ENCODE assay signal across 8 mouse cellular contexts in genomic region chr12:80216258-80216881, GRCm38 (mm10). TPM values are rescaled to one million over a fixed set of nuclear protein-coding genes. Genes with fewer than 3 reads are reported as not detected.
A peak's percentile ranks its signal among the peaks of the same experiment; 100 is the strongest.
DNase-seq lines count a peak whose midpoint lies in the region; ATAC-seq lines count a peak whose summit lies in the region.

No protein-coding gene starts in this region.

- H3K4me1 ChIP-seq in heart, embryonic 10.5 days, result peaks cover 94% of the 10 kb centered on the region
- peaks cover 72% of the 10 kb centered on the region for H3K4me1 ChIP-seq in stomach, embryonic 14.5 days (ENCODE audit: control insufficient read depth, insufficient read depth, low read length)

- WGBS in heart, embryonic 10.5 days, result 30% methylated on average over 6 of the region's 6 CpGs
- WGBS in stomach, embryonic 14.5 days, result 19% methylated on average over 6 of the region's 6 CpGs

- no peaks in the 10 kb centered on the region for H3K27me3 ChIP-seq in heart, embryonic 10.5 days (ENCODE audit: insufficient read depth, poor library complexity, severe bottlenecking)
- no peaks in the 10 kb centered on the region for H3K27me3 ChIP-seq in stomach, embryonic 14.5 days (ENCODE audit: control insufficient read depth, insufficient read depth, low read length)

- H3K9me3 ChIP-seq in heart, embryonic 10.5 days, result no peaks in the 10 kb centered on the region
- no peaks in the 10 kb centered on the region for H3K9me3 ChIP-seq in stomach, embryonic 14.5 days (ENCODE audit: control insufficient read depth, low read depth, low read length)

- 0 out of 2 replicates have a peak, but pooled peaks have one; percentile 20 for ATAC-seq in stomach, embryonic 14.5 days (ENCODE audit: insufficient number of reproducible peaks, insufficient read depth, low FRiP score, low read depth)

- H3K9ac ChIP-seq in stomach, embryonic 14.5 days (replicated peaks; ENCODE audit: low read depth, low read length), result no peak overlapping the region

- peak; percentile 73 to 83 for DNase-seq in lung, adult 18-20 months
- no peak for DNase-seq in lung, postnatal 14 days
- no peak for DNase-seq in heart, embryonic 10.5 days (ENCODE audit: low spot score)
- peak; percentile 56 for DNase-seq in kidney, postnatal 10 days
- no peak for DNase-seq in thymus, postnatal 36 days
- DNase-seq in thymus, postnatal 0 days (ENCODE audit: low spot score), result no peak
- DNase-seq in left cerebral cortex, adult 18-20 months (ENCODE audit: low spot score in 2 of 2), result no peak

- H3K4me2 ChIP-seq in stomach, embryonic 14.5 days (replicated peaks; ENCODE audit: low read depth, low read length), result no peak overlapping the region

- H3K4me3 ChIP-seq in heart, embryonic 10.5 days, result no peak overlapping the region
- no peak overlapping the region for H3K4me3 ChIP-seq in stomach, embryonic 14.5 days (ENCODE audit: low read depth, low read length)

- H3K27ac ChIP-seq in heart, embryonic 10.5 days, result peak overlapping the region; percentile 87
- H3K27ac ChIP-seq in stomach, embryonic 14.5 days (ENCODE audit: low read length), result peak overlapping the region; percentile 86

- peaks cover 13% of the 10 kb centered on the region for H3K36me3 ChIP-seq in heart, embryonic 10.5 days
- no peaks in the 10 kb centered on the region; the same call in 1 of the 2 replicates for H3K36me3 ChIP-seq in stomach, embryonic 14.5 days (ENCODE audit: control insufficient read depth, insufficient read depth, low read length)

RNA-seq across cellular contexts. Expression of gene Actn1, which starts 43.8 kb away (rescaled TPM):
- polyA plus RNA-seq in heart, embryonic 10.5 days (2016; fragmentation: Nextera tagmentation; extraction: Ambion mirVana), result 62.6 and 67.8 TPM in 2 replicates
- polyA plus RNA-seq in stomach, embryonic 14.5 days (2014; fragmentation: Nextera tagmentation; extraction: Ambion mirVana), result 80.4 and 81.7 TPM in 2 replicates
- 36.9 and 41.0 TPM in 2 replicates for polyA plus RNA-seq in thymus, postnatal 0 days (2015; fragmentation: Nextera tagmentation; extraction: Ambion mirVana)
- total RNA-seq in left cerebral cortex, adult 18-20 months (2021), result 100 to 1,000 TPM; 107 to 115 TPM

Comparison
In these comparisons a context has a peak if more than half of its experiments do, and no peak if none do; other contexts are left out.
1. DNase-seq: peak in lung, adult 18-20 months (2 of 2) and kidney, postnatal 10 days (single experiment); none in lung, postnatal 14 days (single experiment), heart, embryonic 10.5 days (single experiment), thymus, postnatal 36 days (0 of 2), thymus, postnatal 0 days (single experiment) and left cerebral cortex, adult 18-20 months (0 of 2).